Mouse (Mus musculus): Measurements from ENCODE around the gene Scmh1.
A peak's percentile ranks its signal among the peaks of the same experiment; 100 is the strongest.

Scmh1 gene

DNA sequence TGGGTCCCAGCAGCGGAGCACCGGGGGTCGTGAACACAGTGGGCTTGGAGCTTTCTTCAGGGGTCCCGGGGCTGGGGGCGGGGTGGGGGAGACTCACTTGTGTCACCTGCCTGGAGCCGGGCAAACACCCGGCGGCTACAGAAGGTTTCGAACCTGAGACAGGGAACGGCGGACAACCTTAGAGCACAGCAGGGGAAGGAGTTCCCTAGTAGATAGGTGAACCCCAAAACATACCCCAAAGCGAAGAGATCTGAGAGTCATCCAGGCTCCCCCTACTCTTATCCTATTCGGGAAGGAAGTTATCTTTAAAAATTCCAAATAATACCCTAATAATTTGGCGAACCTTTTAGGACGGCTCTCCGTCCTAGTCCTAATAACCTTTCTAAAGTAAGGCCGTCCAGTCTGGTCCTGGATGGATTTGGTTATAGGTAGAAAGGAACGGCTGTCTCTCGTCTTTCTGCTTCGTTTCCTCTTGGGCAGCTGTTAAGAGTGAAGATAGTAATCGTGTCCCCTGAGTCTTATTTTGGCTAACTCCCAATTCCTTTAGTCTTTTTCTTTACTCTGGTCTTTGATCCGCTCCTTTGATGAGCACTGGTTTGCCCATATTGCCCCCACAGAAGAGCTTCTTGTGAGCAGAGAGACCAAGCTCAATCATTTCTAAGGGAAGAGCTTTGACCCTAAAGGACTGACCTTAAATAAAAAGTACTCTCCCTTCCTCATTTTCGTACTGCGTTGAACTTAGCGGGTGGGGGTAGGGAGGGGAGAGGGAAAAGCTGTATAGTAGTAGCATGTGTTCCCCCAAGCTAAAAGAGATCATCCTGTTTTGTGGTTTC is 941 bp downstream of the Scmh1 start:
- peak; percentile 73 for DNase-seq (ENCODE audit: low read depth)

GRCm38 (mm10) chr4:120406639-120407273 is 1.7 kb downstream of the Scmh1 start:
- peak; percentile 69 for DNase-seq (ENCODE audit: low read depth)

DNA sequence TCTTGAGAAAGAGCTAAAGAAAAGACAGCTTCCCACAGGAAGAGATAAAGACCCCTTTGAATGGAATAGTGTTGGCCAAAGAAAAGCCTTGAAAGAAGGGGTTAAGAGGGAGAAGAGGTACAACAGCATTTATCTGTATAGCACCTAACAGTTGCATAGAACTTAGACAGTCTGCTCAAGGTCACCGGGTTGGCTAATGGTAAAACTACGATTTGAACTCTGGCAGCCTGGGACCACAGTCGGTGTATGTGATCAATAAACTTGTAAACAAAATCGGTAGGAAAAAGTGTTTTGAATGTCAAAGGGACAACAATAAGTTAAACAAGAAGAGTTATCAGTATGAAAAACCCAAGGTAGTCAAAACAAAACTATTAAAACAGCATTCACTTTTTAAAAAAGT is 13.0 kb downstream of the Scmh1 start:
- DNase-seq (ENCODE audit: low read depth): no peak

DNA sequence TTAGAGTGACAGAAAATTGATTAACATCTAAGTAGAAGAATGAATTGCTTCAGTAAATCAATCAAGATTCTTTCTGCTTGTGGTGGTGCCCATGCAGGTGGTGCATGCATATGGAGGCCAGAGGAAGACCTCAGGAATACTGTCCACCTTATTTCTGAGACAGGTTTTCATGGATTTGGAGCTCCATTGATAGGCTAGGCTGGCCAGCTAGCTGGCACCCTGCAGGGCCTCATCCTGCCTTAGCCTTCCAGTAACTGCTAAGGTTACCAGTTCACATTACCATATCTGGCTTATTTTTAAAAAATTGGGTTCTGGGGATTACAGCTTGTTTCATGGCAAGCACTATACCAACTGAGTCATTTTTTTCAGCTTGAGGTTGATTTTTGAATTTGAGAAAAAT is 15.1 kb downstream of the Scmh1 start:
- DNase-seq (ENCODE audit: low read depth): no peak

- peak; percentile 49 for DNase-seq (ENCODE audit: low read depth)
Observed at GRCm38 (mm10) chr4:120420685-120421084, 15.6 kb downstream of the Scmh1 start.

- no peak for DNase-seq (ENCODE audit: low read depth)
Observed at GRCm38 (mm10) chr4:120430601-120431000, 25.5 kb downstream of the Scmh1 start.

GRCm38 (mm10) chr4:120432599-120433373 is 27.7 kb downstream of the Scmh1 start:
- DNase-seq (ENCODE audit: low read depth): no peak

GRCm38 (mm10) chr4:120461741-120462140 is 56.7 kb downstream of the Scmh1 start:
- DNase-seq (ENCODE audit: low read depth): no peak

GRCm38 (mm10) chr4:120472946-120473345 is 67.9 kb downstream of the Scmh1 start:
- no peak for DNase-seq (ENCODE audit: low read depth)

GRCm38 (mm10) chr4:120487707-120488106 is 82.6 kb downstream of the Scmh1 start:
- no peak for DNase-seq (ENCODE audit: low read depth)

DNA sequence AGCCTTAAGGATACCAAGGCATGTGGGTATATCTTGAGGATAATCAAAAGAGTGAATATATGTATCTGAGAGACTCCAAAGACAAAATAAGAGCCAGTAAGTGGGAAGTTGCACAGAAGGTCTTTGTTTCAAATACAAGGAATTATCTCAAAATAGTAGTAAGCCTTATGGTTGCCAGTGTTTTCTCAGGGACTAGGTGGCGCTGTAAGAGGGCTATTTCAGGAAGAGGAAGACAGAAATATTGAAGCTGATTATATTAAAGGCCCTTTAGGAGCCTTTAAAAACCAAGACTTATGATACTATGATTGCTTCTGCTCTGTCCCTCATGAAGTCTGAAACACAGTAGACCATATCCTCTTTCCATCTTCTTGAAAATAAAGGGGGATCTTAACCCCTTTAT is 101.9 kb downstream of the Scmh1 start:
- peak; percentile 13 for DNase-seq (ENCODE audit: low read depth)

DNA sequence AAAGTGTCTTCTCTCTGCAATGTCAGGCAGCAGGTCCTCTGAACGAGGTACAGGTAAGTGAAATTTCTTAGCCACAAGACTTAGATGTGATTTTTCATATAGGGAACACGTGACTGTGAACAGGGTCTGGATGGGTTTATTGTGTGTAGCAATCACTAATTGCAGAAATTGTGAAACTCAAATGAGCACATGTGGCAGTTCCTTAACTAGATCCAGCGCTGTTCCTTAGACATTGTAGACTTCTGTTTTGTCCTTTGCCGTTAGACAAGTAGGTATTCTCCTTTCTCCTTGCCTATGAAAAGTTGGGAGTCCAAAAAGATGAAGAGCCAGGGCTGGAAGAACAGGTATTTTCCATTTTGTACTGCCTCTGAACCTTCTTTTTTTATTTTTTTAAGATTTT is 106.1 kb downstream of the Scmh1 start:
- DNase-seq (ENCODE audit: low read depth): no peak

GRCm38 (mm10) chr4:120514366-120514765 is 109.3 kb downstream of the Scmh1 start:
- no peak for DNase-seq (ENCODE audit: low read depth)

GRCm38 (mm10) chr4:120516491-120516890 is 111.4 kb downstream of the Scmh1 start:
- no peak for DNase-seq (ENCODE audit: low read depth)

- DNase-seq (ENCODE audit: low read depth): no peak
Observed at GRCm38 (mm10) chr4:120516907-120517306, 111.8 kb downstream of the Scmh1 start.

DNA sequence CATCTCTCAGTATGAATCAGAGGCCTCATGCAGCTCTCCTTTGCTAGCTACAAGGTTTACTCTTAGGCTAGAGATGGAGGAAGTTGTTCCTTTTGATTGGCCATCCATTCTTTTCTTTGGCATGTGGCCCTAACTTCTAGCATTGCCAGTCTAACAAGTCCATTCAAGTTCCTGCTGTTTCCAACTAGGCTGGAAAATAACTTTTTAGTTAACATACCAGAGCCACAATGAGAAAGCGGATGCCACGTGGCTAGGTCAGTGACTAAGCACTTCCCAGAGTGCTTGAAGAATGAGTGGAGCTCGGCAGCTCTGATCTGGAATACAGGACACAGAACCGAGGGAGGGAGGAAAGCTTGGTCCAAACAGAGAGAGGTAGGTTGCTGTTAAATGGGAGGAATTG is 112.3 kb downstream of the Scmh1 start:
- peak; percentile 45 for DNase-seq (ENCODE audit: low read depth)

DNA sequence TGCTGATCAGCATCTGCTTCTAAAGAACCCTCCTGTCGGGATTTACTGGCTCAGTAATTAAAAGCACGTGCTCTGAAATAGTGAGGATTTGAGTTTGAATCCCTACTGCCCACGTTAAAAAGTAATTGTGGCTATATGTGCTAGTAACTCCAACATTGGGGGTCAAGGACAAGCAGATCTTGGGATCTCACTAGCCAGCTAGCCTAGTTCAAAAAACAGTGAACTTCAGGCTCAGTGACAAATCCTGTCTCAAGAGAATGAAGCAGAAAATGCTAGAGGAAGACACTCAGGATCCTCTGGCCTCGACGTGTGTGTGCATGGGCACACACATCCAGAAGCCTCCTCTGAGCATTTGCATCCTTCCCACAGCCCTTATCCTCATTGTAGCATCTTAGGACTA is 116.7 kb downstream of the Scmh1 start:
- DNase-seq (ENCODE audit: low read depth): no peak

DNA sequence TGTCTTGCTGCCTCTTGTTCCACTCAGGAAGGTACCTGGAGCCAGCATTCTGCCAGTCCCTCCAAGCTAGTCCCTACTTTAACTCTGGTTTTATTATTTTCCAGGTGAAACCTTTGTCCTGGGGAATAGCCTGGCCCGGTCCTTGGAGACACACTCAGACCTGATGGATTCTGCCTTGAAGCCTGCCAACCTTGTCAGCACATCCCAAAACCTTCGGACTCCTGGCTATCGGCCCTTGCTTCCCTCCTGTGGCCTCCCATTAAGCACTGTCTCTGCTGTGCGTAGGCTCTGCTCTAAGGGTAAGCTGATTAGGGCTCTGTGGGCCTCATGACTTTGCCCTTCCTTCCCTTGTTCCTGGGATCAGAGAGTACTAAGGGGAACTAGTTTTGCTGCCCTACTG is 117.3 kb downstream of the Scmh1 start:
- DNase-seq (ENCODE audit: low read depth): no peak

- no peak for DNase-seq (ENCODE audit: low read depth)
Observed at GRCm38 (mm10) chr4:120523092-120523491, 118.0 kb downstream of the Scmh1 start.

GRCm38 (mm10) chr4:120528171-120528570 is 123.1 kb downstream of the Scmh1 start:
- no peak for DNase-seq (ENCODE audit: low read depth)

DNA sequence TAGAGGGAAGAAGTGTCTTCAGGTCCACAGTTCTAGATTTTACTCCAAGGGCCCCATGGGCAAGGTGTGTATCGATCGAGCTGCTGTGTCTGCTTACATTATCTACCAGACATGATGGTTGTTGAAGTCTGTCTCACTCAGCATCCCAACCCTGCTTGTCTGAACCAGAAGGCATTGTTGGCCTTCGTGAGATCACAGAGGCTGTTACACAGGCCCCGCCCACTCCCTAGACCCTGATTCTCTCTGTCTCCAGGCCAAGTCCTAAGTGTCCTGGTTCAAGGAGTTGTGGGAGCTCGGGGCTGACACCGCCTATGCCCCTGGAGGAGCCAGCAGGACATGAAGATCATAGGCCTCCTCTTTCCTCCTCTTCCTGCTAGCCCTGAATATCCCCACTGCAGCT is 126.9 kb downstream of the Scmh1 start, which contains the start of gene Slfnl1:
TSS of gene Slfnl1 (plus strand) at position 246 of the 400 bp plus-strand sequence.
- DNase-seq (ENCODE audit: low read depth): no peak

GRCm38 (mm10) chr4:120538664-120539063 is 133.6 kb downstream of the Scmh1 start:
- no peak for DNase-seq (ENCODE audit: low read depth)

DNA sequence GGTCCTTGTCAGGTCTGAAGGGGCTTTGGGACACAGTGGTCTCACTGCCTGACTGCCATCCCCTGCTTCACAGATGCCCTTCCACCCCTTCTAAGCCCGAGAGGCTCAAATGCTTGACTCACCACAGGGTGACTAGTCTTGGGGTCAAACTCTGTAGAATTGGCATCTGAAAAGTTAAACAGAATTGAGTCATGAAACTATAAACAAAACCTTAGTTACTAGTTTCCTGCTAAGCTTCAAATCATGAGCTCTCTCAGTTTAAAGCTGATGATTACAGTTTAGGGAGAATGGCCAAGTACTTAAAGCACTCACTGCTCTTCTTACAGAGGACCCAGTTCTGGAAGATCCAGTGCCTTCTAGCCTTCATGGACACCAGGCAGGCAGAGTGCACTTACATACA is 139.8 kb downstream of the Scmh1 start:
- DNase-seq (ENCODE audit: low read depth): no peak

Measured in 416B (cell line).